8 mouse cellular contexts compared by ENCODE assay signal in genomic region chr11:70021264-70022132, GRCm38 (mm10). TPM values are rescaled to one million over a fixed set of nuclear protein-coding genes. Genes with fewer than 3 reads are reported as not detected.
DNase-seq lines count a peak whose midpoint lies in the region; ATAC-seq and TF ChIP-seq lines count a peak whose summit lies in the region.

No protein-coding gene starts in this region.

- H3K27ac ChIP-seq in heart, embryonic 15.5 days: peak overlapping the region; percentile 82
- peak overlapping the region; percentile 12; the same call in 1 of the 2 replicates for H3K27ac ChIP-seq in liver, embryonic 14.5 days
- H3K27ac ChIP-seq in neural tube, embryonic 11.5 days (ENCODE audit: low read depth, low read length): peak overlapping the region; percentile 69
- peak overlapping the region; percentile 5; the same call in 1 of the 2 replicates for H3K27ac ChIP-seq in stomach, postnatal 0 days (replicated peaks)

- TF ChIP-seq CTCF in liver, embryonic 14.5 days (IDR thresholded peaks at IDR 0.05; ENCODE audit: low read depth): no peak
- TF ChIP-seq CTCF in stomach, postnatal 0 days (IDR thresholded peaks at IDR 0.05; ENCODE audit: low read depth): peak; percentile 25; the same call in 1 of the 2 replicates

- peak; percentile 66 for ATAC-seq in CD4-positive, CD25-positive, alpha-beta regulatory T cell, adult 4 months
- ATAC-seq in heart, embryonic 15.5 days (replicated peaks; ENCODE audit: insufficient number of reproducible peaks, insufficient read depth, low FRiP score, low read depth): peak; percentile 69
- ATAC-seq in liver, embryonic 14.5 days (ENCODE audit: insufficient read depth): peak; percentile 84
- peak; percentile 74 for ATAC-seq in neural tube, embryonic 11.5 days (ENCODE audit: insufficient read depth, low FRiP score, low TSS enrichment)
- ATAC-seq in stomach, postnatal 0 days (ENCODE audit: low FRiP score, low TSS enrichment): peak; percentile 84

- H3K4me3 ChIP-seq in heart, embryonic 15.5 days: peak overlapping the region; percentile 61
- H3K4me3 ChIP-seq in liver, embryonic 14.5 days (ENCODE audit: insufficient read depth in 1 of 2, low read depth in 2 of 2, low read length in 2 of 2): peak overlapping the region; percentile 63 to 66
- H3K4me3 ChIP-seq in neural tube, embryonic 11.5 days (ENCODE audit: low read depth, low read length): peak overlapping the region; percentile 27
- H3K4me3 ChIP-seq in stomach, postnatal 0 days (ENCODE audit: low read depth, low read length): peak overlapping the region; percentile 49

- 3% methylated on average over 40 of the region's 40 CpGs for WGBS in heart, embryonic 15.5 days
- 3% methylated on average over 40 of the region's 40 CpGs for WGBS in liver, embryonic 14.5 days (ENCODE audit: insufficient replicate concordance)
- 2% methylated on average over 40 of the region's 40 CpGs for WGBS in neural tube, embryonic 11.5 days
- WGBS in stomach, postnatal 0 days: 2% methylated on average over 39 of the region's 40 CpGs

- H3K9ac ChIP-seq in heart, embryonic 15.5 days: peak overlapping the region; percentile 39
- H3K9ac ChIP-seq in liver, embryonic 14.5 days (replicated peaks): no peak overlapping the region; the same call in 1 of the 2 replicates
- peak overlapping the region; percentile 26 for H3K9ac ChIP-seq in neural tube, embryonic 11.5 days (ENCODE audit: low read length)
- H3K9ac ChIP-seq in stomach, postnatal 0 days (ENCODE audit: low read length): 0 out of 2 replicates have a peak overlapping the region, but pooled peaks have one; percentile 5

- H3K36me3 ChIP-seq in heart, embryonic 15.5 days: no peaks in the 10 kb centered on the region
- no peaks in the 10 kb centered on the region for H3K36me3 ChIP-seq in liver, embryonic 14.5 days (replicated peaks; ENCODE audit: control insufficient read depth, insufficient read depth, low read depth)
- no peaks in the 10 kb centered on the region for H3K36me3 ChIP-seq in neural tube, embryonic 11.5 days (ENCODE audit: control insufficient read depth, insufficient read depth, low read length)
- H3K36me3 ChIP-seq in stomach, postnatal 0 days (ENCODE audit: control insufficient read depth, insufficient read depth, low read length): no peaks in the 10 kb centered on the region

- H3K9me3 ChIP-seq in heart, embryonic 15.5 days (replicated peaks): no peaks in the 10 kb centered on the region
- H3K9me3 ChIP-seq in liver, embryonic 14.5 days (ENCODE audit: control insufficient read depth, low read length): no peaks in the 10 kb centered on the region
- H3K9me3 ChIP-seq in neural tube, embryonic 11.5 days (ENCODE audit: control insufficient read depth, low read length): no peaks in the 10 kb centered on the region
- no peaks in the 10 kb centered on the region for H3K9me3 ChIP-seq in stomach, postnatal 0 days (ENCODE audit: control insufficient read depth, low read length)

- H3K4me2 ChIP-seq in heart, embryonic 15.5 days: peak overlapping the region; percentile 95
- H3K4me2 ChIP-seq in liver, embryonic 14.5 days (ENCODE audit: low read depth): peak overlapping the region; percentile 75
- peak overlapping the region; percentile 90 for H3K4me2 ChIP-seq in neural tube, embryonic 11.5 days (ENCODE audit: low read depth)
- H3K4me2 ChIP-seq in stomach, postnatal 0 days (replicated peaks; ENCODE audit: low read depth): peak overlapping the region; percentile 65

- H3K4me1 ChIP-seq in heart, embryonic 15.5 days (replicated peaks): peaks cover 63% of the 10 kb centered on the region
- peaks cover 6 to 16% of the 10 kb centered on the region in 2 experiments for H3K4me1 ChIP-seq in liver, embryonic 14.5 days (replicated peaks; ENCODE audit: control insufficient read depth in 2 of 2, insufficient read depth in 2 of 2, low read length in 1 of 2)
- peaks cover 36% of the 10 kb centered on the region for H3K4me1 ChIP-seq in neural tube, embryonic 11.5 days (ENCODE audit: control insufficient read depth, insufficient read depth, low read length)
- 0 out of 2 replicates have a peak, but pooled peaks cover 6% of the 10 kb centered on the region for H3K4me1 ChIP-seq in stomach, postnatal 0 days (replicated peaks; ENCODE audit: control insufficient read depth, insufficient read depth)

- H3K27me3 ChIP-seq in heart, embryonic 15.5 days: no peaks in the 10 kb centered on the region
- peaks cover 25% of the 10 kb centered on the region for H3K27me3 ChIP-seq in liver, embryonic 14.5 days (ENCODE audit: control insufficient read depth, insufficient read depth, low read length)
- H3K27me3 ChIP-seq in neural tube, embryonic 11.5 days (ENCODE audit: control insufficient read depth, insufficient read depth, low read length): no peaks in the 10 kb centered on the region
- H3K27me3 ChIP-seq in stomach, postnatal 0 days (ENCODE audit: control insufficient read depth, insufficient read depth, low read length): no peaks in the 10 kb centered on the region

- TF ChIP-seq EP300 in liver, embryonic 14.5 days (IDR thresholded peaks at IDR 0.05; ENCODE audit: low read depth): no peak
- TF ChIP-seq EP300 in stomach, postnatal 0 days (optimal IDR thresholded peaks at IDR 0.05): no peak

- peak; percentile 89 for DNase-seq in c-Kit-negative CD71-positive TER-119-positive erythroid progenitor cells, embryonic 14.5 days (ENCODE audit: low read depth, low spot score)
- DNase-seq in fibroblast of lung, adult 2 months (ENCODE audit: low read depth): peak; percentile 90
- DNase-seq in kidney, postnatal 25 days: peak; percentile 97 to 99
- peak; percentile 90 to 93 (median 91) for DNase-seq in liver, embryonic 14.5 days (ENCODE audit: low read depth in 3 of 3, low spot score in 3 of 3)
- DNase-seq in neural tube, embryonic 11.5 days (ENCODE audit: low spot score): peak; percentile 99
- DNase-seq in stomach, postnatal 0 days (ENCODE audit: low spot score): peak; percentile 99

RNA-seq across cellular contexts. Expression of gene Dlg4, which starts 4.8 kb away (rescaled TPM):
- 10 to 100 TPM in 1 of 2 experiments, 1 to 10 TPM in 1; 9.4 to 17.1 TPM for polyA plus RNA-seq in CD4-positive, CD25-positive, alpha-beta regulatory T cell, adult 4 months (2017; shearing (Covaris generic))
- polyA plus RNA-seq in heart, embryonic 15.5 days (2015; fragmentation: Nextera tagmentation; extraction: Ambion mirVana): 4.8 and 5.1 TPM in 2 replicates
- polyA plus RNA-seq in liver, embryonic 14.5 days (2012; rRNA removed): 1.5 and 1.9 TPM in 2 replicates
- polyA plus RNA-seq in liver, embryonic 14.5 days (2014; fragmentation: Nextera tagmentation; extraction: Ambion mirVana): 0.33 and 0.54 TPM in 2 replicates
- 14.6 and 15.0 TPM in 2 replicates for polyA plus RNA-seq in neural tube, embryonic 11.5 days (2014; fragmentation: Nextera tagmentation; extraction: Ambion mirVana)
- polyA plus RNA-seq in stomach, postnatal 0 days (2015; fragmentation: Nextera tagmentation; extraction: Ambion mirVana): 2.6 and 3.9 TPM in 2 replicates

RNA-seq across cellular contexts. Expression of gene Acadvl, which starts 6.3 kb away (rescaled TPM):
- 100 to 1,000 TPM; 124 to 181 TPM for polyA plus RNA-seq in CD4-positive, CD25-positive, alpha-beta regulatory T cell, adult 4 months (2017; shearing (Covaris generic))
- 200 and 235 TPM in 2 replicates for polyA plus RNA-seq in heart, embryonic 15.5 days (2015; fragmentation: Nextera tagmentation; extraction: Ambion mirVana)
- polyA plus RNA-seq in liver, embryonic 14.5 days (2012; rRNA removed): 27.8 and 40.6 TPM in 2 replicates
- polyA plus RNA-seq in liver, embryonic 14.5 days (2014; fragmentation: Nextera tagmentation; extraction: Ambion mirVana): 84.1 and 98.1 TPM in 2 replicates
- polyA plus RNA-seq in neural tube, embryonic 11.5 days (2014; fragmentation: Nextera tagmentation; extraction: Ambion mirVana): 49.3 and 54.1 TPM in 2 replicates
- polyA plus RNA-seq in stomach, postnatal 0 days (2015; fragmentation: Nextera tagmentation; extraction: Ambion mirVana): 136 and 143 TPM in 2 replicates

RNA-seq across cellular contexts. Expression of gene Dvl2, which starts 21.1 kb away (rescaled TPM):
- polyA plus RNA-seq in CD4-positive, CD25-positive, alpha-beta regulatory T cell, adult 4 months (2017; shearing (Covaris generic)): 1 to 10 TPM; 4.0 to 4.6 TPM
- 17.4 and 24.8 TPM in 2 replicates for polyA plus RNA-seq in heart, embryonic 15.5 days (2015; fragmentation: Nextera tagmentation; extraction: Ambion mirVana)
- 4.2 and 4.6 TPM in 2 replicates for polyA plus RNA-seq in liver, embryonic 14.5 days (2012; rRNA removed)
- polyA plus RNA-seq in liver, embryonic 14.5 days (2014; fragmentation: Nextera tagmentation; extraction: Ambion mirVana): 3.4 and 4.2 TPM in 2 replicates
- 35.8 and 39.0 TPM in 2 replicates for polyA plus RNA-seq in neural tube, embryonic 11.5 days (2014; fragmentation: Nextera tagmentation; extraction: Ambion mirVana)
- polyA plus RNA-seq in stomach, postnatal 0 days (2015; fragmentation: Nextera tagmentation; extraction: Ambion mirVana): 9.8 and 11.1 TPM in 2 replicates

RNA-seq across cellular contexts. Expression of gene Phf23, which starts 25.9 kb away (rescaled TPM):
- polyA plus RNA-seq in CD4-positive, CD25-positive, alpha-beta regulatory T cell, adult 4 months (2017; shearing (Covaris generic)): 10 to 100 TPM; 41.3 to 43.5 TPM
- polyA plus RNA-seq in heart, embryonic 15.5 days (2015; fragmentation: Nextera tagmentation; extraction: Ambion mirVana): 38.4 and 42.4 TPM in 2 replicates
- 10.8 and 14.8 TPM in 2 replicates for polyA plus RNA-seq in liver, embryonic 14.5 days (2012; rRNA removed)
- 11.9 and 12.1 TPM in 2 replicates for polyA plus RNA-seq in liver, embryonic 14.5 days (2014; fragmentation: Nextera tagmentation; extraction: Ambion mirVana)
- 54.4 and 57.6 TPM in 2 replicates for polyA plus RNA-seq in neural tube, embryonic 11.5 days (2014; fragmentation: Nextera tagmentation; extraction: Ambion mirVana)
- 34.4 and 38.5 TPM in 2 replicates for polyA plus RNA-seq in stomach, postnatal 0 days (2015; fragmentation: Nextera tagmentation; extraction: Ambion mirVana)

RNA-seq across cellular contexts. Expression of gene Gabarap, which starts 30.6 kb away (rescaled TPM):
- 100 to 1,000 TPM; 282 to 355 TPM for polyA plus RNA-seq in CD4-positive, CD25-positive, alpha-beta regulatory T cell, adult 4 months (2017; shearing (Covaris generic))
- polyA plus RNA-seq in heart, embryonic 15.5 days (2015; fragmentation: Nextera tagmentation; extraction: Ambion mirVana): 402 and 455 TPM in 2 replicates
- 134 and 140 TPM in 2 replicates for polyA plus RNA-seq in liver, embryonic 14.5 days (2012; rRNA removed)
- polyA plus RNA-seq in liver, embryonic 14.5 days (2014; fragmentation: Nextera tagmentation; extraction: Ambion mirVana): 296 and 300 TPM in 2 replicates
- polyA plus RNA-seq in neural tube, embryonic 11.5 days (2014; fragmentation: Nextera tagmentation; extraction: Ambion mirVana): 530 and 552 TPM in 2 replicates
- 536 and 544 TPM in 2 replicates for polyA plus RNA-seq in stomach, postnatal 0 days (2015; fragmentation: Nextera tagmentation; extraction: Ambion mirVana)

Comparison
In these comparisons a context has a peak if more than half of its experiments do, and no peak if none do; other contexts are left out.
1. Peak in every context shown above with its lines: DNase-seq, ATAC-seq, H3K4me3 ChIP-seq and H3K27ac ChIP-seq.
2. H3K27ac ChIP-seq: peak in every context shown above with its lines; median percentile 82 in heart, embryonic 15.5 days; 69 in neural tube, embryonic 11.5 days; 12 in liver, embryonic 14.5 days; 5 in stomach, postnatal 0 days.